ENCODE assay signal across 25 mouse cellular contexts in the genomic region with DNA sequence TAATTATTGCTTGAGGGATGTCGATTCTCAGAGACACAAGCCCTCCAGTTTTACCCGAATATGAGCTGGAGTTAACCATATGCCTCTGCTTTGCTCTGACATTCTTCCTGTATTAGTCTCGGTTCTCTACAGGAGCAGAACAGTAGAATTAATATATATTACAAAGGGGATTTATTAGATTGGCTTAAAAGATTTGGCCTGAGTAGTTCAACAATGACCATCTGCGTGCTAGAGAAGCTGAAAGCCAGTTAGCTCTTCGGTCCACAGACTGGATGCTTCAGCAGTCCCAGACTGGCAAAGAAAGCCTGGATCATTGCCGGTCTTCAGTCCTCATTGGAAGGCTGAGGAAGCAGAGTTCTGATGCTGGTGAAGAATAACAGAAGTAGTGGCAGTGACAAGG.
"Had no signal": no experiment of that assay in that cellular context is flagged by ENCODE, and none has a peak within 500 bp of the region (broad histone marks: within the 10 kb centered on the region; RNA-seq: fewer than 3 reads in every experiment).

No protein-coding gene starts in this region.

- DNase-seq: gastrocnemius, adult 2 months; gastrocnemius, postnatal 10 days; gastrocnemius, postnatal 25 days; heart, adult 18-20 months; heart, postnatal 10 days; heart, postnatal 4 days; kidney, adult 11 months; kidney, adult 2 months; kidney, adult 9 months; kidney, postnatal 14 days; kidney, postnatal 36 days; liver; liver, embryonic 13.5 days had no signal

- H3K9ac ChIP-seq: heart, embryonic 12.5 days; hindbrain, embryonic 13.5 days; hindbrain, embryonic 15.5 days; kidney, embryonic 15.5 days; limb, embryonic 12.5 days; liver, embryonic 13.5 days had no signal

- H3K4me1 ChIP-seq: heart, embryonic 10.5 days; hindbrain, embryonic 13.5 days; kidney, embryonic 15.5 days; liver, embryonic 13.5 days had no signal

- H3K27ac ChIP-seq: gastrocnemius, adult 2 months; heart, embryonic 10.5 days; hindbrain, embryonic 13.5 days; hindbrain, embryonic 15.5 days; hindbrain, postnatal 0 days; kidney, embryonic 15.5 days; kidney, postnatal 0 days; left cerebral cortex, adult 2 months; limb, embryonic 10.5 days; limb, embryonic 12.5 days; liver, embryonic 13.5 days had no signal

- H3K27me3 ChIP-seq: hindbrain, embryonic 13.5 days; hindbrain, embryonic 15.5 days; limb, embryonic 12.5 days; liver, embryonic 13.5 days had no signal

- H3K4me2 ChIP-seq: heart, embryonic 12.5 days; hindbrain, embryonic 13.5 days; hindbrain, embryonic 15.5 days; kidney, embryonic 15.5 days; limb, embryonic 12.5 days; liver, embryonic 11.5 days; liver, embryonic 13.5 days had no signal

- ATAC-seq: hindbrain, postnatal 0 days; intestine, embryonic 16.5 days had no signal

- H3K4me3 ChIP-seq: gastrocnemius, adult 2 months; heart, embryonic 10.5 days; heart, embryonic 12.5 days; hindbrain, embryonic 13.5 days; hindbrain, embryonic 15.5 days; kidney, embryonic 15.5 days; left cerebral cortex, adult 2 months; limb, embryonic 10.5 days; limb, embryonic 12.5 days; liver, embryonic 13.5 days had no signal

- H3K36me3 ChIP-seq: heart, embryonic 10.5 days; heart, embryonic 12.5 days; hindbrain, embryonic 13.5 days; hindbrain, embryonic 15.5 days; kidney, embryonic 15.5 days; limb, embryonic 10.5 days; limb, embryonic 12.5 days; liver, embryonic 13.5 days had no signal

- H3K9me3 ChIP-seq: heart, embryonic 10.5 days; heart, embryonic 12.5 days; hindbrain, embryonic 13.5 days; hindbrain, embryonic 15.5 days; kidney, embryonic 15.5 days; limb, embryonic 10.5 days; limb, embryonic 12.5 days; liver, embryonic 13.5 days had no signal
